Mouse (Mus musculus): ENCODE results near the gene Grn.
A peak's percentile ranks its signal among the peaks of the same experiment; 100 is the strongest.
"Not testable (repeated sequence)": the region's sequence is repeated elsewhere in the genome, so short reads cannot be mapped to it uniquely, and the experiment has no call there.

The Grn gene

GRCm38 (mm10) chr11:102430121-102431017 is at the start of gene Grn:
Grn (plus strand) TSS chr11:102430315.
- peak; percentile 91 for DNase-seq (ENCODE audit: low spot score)

GRCm38 (mm10) chr11:102381341-102382100 is 48.6 kb upstream of the Grn start:
- no peak for DNase-seq (ENCODE audit: low spot score)

- DNase-seq (ENCODE audit: low spot score): no peak
Measured at GRCm38 (mm10) chr11:102382794-102383193, 47.3 kb upstream of the Grn start.

GRCm38 (mm10) chr11:102383365-102384136 is 46.6 kb upstream of the Grn start:
- DNase-seq (ENCODE audit: low spot score): no peak

GRCm38 (mm10) chr11:102384418-102384817 is 45.7 kb upstream of the Grn start:
- DNase-seq (ENCODE audit: low spot score): no peak

- DNase-seq (ENCODE audit: low spot score): no peak
Measured at GRCm38 (mm10) chr11:102385075-102385474, 45.0 kb upstream of the Grn start.

GRCm38 (mm10) chr11:102386121-102386520 is 44.0 kb upstream of the Grn start:
- DNase-seq (ENCODE audit: low spot score): no peak

- DNase-seq (ENCODE audit: low spot score): not testable (repeated sequence)
Measured at GRCm38 (mm10) chr11:102389436-102389835, 40.7 kb upstream of the Grn start.

- DNase-seq (ENCODE audit: low spot score): no peak
Measured at GRCm38 (mm10) chr11:102392441-102393237, 37.5 kb upstream of the Grn start.

GRCm38 (mm10) chr11:102393238-102393634 is 36.9 kb upstream of the Grn start, which contains the start of gene Rundc3a:
Rundc3a (plus strand) TSS chr11:102393403.
- DNase-seq (ENCODE audit: low spot score): peak; percentile 75

- DNase-seq (ENCODE audit: low spot score): no peak
Measured at GRCm38 (mm10) chr11:102393719-102394420, 36.2 kb upstream of the Grn start.

GRCm38 (mm10) chr11:102394421-102395124 is 35.5 kb upstream of the Grn start:
- DNase-seq (ENCODE audit: low spot score): no peak

- DNase-seq (ENCODE audit: low spot score): no peak
Measured at GRCm38 (mm10) chr11:102395250-102395649, 34.9 kb upstream of the Grn start.

GRCm38 (mm10) chr11:102396263-102396662 is 33.9 kb upstream of the Grn start:
- no peak for DNase-seq (ENCODE audit: low spot score)

GRCm38 (mm10) chr11:102396671-102397141 is 33.4 kb upstream of the Grn start:
- DNase-seq (ENCODE audit: low spot score): no peak

- no peak for DNase-seq (ENCODE audit: low spot score)
Measured at GRCm38 (mm10) chr11:102398007-102398825, 31.9 kb upstream of the Grn start.

GRCm38 (mm10) chr11:102399107-102399506 is 31.0 kb upstream of the Grn start:
- DNase-seq (ENCODE audit: low spot score): no peak

GRCm38 (mm10) chr11:102399610-102400072 is 30.5 kb upstream of the Grn start:
- no peak for DNase-seq (ENCODE audit: low spot score)

Measured in ovary, adult 18-20 months (tissue).